Mouse (Mus musculus) C2C12 (cell line): Measurements from ENCODE around the gene Phactr2. TPM values are rescaled to one million over a fixed set of nuclear protein-coding genes. Genes with fewer than 3 reads are reported as not detected.

Source experiments
- H3K27me3 ChIP-seq: one replicate; pipeline ENCODE4 v1.6.1; 2011; ENCODE audit not compliant: control insufficient read depth, insufficient read depth, insufficient read length
- H3K36me3 ChIP-seq: one replicate; pipeline ENCODE4 v1.6.1; 2011; ENCODE audit not compliant: control insufficient read depth, insufficient read depth
- H3K4me3 ChIP-seq: one replicate; pipeline ENCODE4 v1.5.1; 2011; ENCODE audit warnings: mild to moderate bottlenecking, control low read depth; ENCODE audit not compliant: poor library complexity, insufficient read depth, severe bottlenecking
- H3K79me2 ChIP-seq: one replicate; pipeline ENCODE4 v1.6.1; 2011; ENCODE audit not compliant: control insufficient read depth, insufficient read depth
- H3K79me3 ChIP-seq: one replicate; pipeline ENCODE4 v1.6.1; 2011; ENCODE audit warnings: low read depth, control low read depth
- H3ac ChIP-seq: one replicate; pipeline ENCODE3; 2011; ENCODE audit warnings: low read depth; ENCODE audit not compliant: control insufficient read depth, insufficient read length
- CEBPB ChIP-seq: IDR thresholded peaks from one replicate; pipeline ENCODE4 v1.6.1; 2011; ENCODE audit warnings: low read depth, mild to moderate bottlenecking, control low read depth, moderate library complexity
- CTCF ChIP-seq: IDR thresholded peaks from one replicate; pipeline ENCODE4 v1.5.1; 2011; ENCODE audit not compliant: control insufficient read depth, insufficient read depth, insufficient read length
- FOSL1 ChIP-seq: IDR thresholded peaks from one replicate; pipeline ENCODE4 v1.8.0; 2011; ENCODE audit warnings: mild to moderate bottlenecking, low read length; ENCODE audit not compliant: poor library complexity, insufficient read depth, severe bottlenecking
- MAX ChIP-seq: IDR thresholded peaks from one replicate; pipeline ENCODE4 v1.6.1; 2011; ENCODE audit warnings: mild to moderate bottlenecking, control low read depth
- MYOD1 ChIP-seq: IDR thresholded peaks from one replicate; pipeline ENCODE4 v1.6.1; 2011; ENCODE audit warnings: low read depth; ENCODE audit not compliant: control insufficient read depth, insufficient read length
- MYOG ChIP-seq: IDR thresholded peaks from one replicate; pipeline ENCODE4 v1.6.1; 2011; ENCODE audit not compliant: control insufficient read depth, insufficient read length; ENCODE audit errors: extremely low read depth
- USF1 ChIP-seq: IDR thresholded peaks from one replicate; pipeline ENCODE4 v1.6.1; 2011; ENCODE audit warnings: low read depth, mild to moderate bottlenecking, control low read depth, moderate library complexity
- polyA plus RNA-seq: library from polyadenylated mRNA; unstranded; fragments of >200 nt; fragmentation: generic; extraction: Trizol; gene quantifications from one replicate; pipeline ENCODE4 v1.2.1, GENCODE M21; 2012; ENCODE audit warnings: missing spikeins

The Phactr2 gene
- polyA plus RNA-seq, 1 experiment: not detected

- no peaks in the 10 kb centered on the region for H3K27me3 ChIP-seq
- TF ChIP-seq CEBPB: no peak
- no peak for TF ChIP-seq MYOD1
- TF ChIP-seq MYOG: no peak
- TF ChIP-seq MAX: no peak
- TF ChIP-seq FOSL1: no peak
- TF ChIP-seq CTCF: no peak
- no peak for TF ChIP-seq USF1
Measured at GRCm38 (mm10) chr10:13172798-13173221, 301.4 kb downstream of the Phactr2 start.

DNA sequence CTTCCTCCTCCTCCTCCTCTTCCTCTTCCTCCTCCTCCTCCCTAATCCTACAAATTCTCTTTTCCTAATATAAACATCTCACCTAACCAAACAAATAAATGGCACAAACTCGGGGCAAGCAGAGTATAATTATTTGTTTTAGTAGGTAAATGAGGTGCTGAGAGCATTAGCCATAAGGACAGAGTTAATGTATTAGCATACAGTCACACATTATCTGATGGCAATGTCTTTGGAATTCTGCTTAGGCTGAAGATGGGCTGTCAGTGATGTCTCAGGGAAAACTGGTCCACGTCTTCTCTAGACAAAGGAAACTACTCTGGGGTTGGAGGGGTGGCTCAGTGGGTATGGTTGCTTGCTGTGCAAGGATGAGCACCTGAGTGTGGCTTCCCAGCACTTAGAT is 302.8 kb downstream of the Phactr2 start:
- Histone ChIP-seq H3K79me3 (no peaks in the 10 kb centered on the region), H3ac (no peak overlapping the region), H3K79me2 (no peaks in the 10 kb centered on the region), H3K36me3 (peaks cover 12% of the 10 kb centered on the region), H3K4me3 (no peak overlapping the region), H3K27me3 (peaks cover 5% of the 10 kb centered on the region)
- no peak for TF ChIP-seq CTCF
- TF ChIP-seq USF1: no peak
- no peak for TF ChIP-seq MYOD1

More at GRCm38 (mm10) chr10:13172798-13173221, 301.4 kb downstream of the Phactr2 start:
- Histone ChIP-seq H3K36me3 (peaks cover 20% of the 10 kb centered on the region), H3ac (no peak overlapping the region), H3K79me3 (no peaks in the 10 kb centered on the region), H3K79me2 (no peaks in the 10 kb centered on the region), H3K4me3 (no peak overlapping the region)

DNA sequence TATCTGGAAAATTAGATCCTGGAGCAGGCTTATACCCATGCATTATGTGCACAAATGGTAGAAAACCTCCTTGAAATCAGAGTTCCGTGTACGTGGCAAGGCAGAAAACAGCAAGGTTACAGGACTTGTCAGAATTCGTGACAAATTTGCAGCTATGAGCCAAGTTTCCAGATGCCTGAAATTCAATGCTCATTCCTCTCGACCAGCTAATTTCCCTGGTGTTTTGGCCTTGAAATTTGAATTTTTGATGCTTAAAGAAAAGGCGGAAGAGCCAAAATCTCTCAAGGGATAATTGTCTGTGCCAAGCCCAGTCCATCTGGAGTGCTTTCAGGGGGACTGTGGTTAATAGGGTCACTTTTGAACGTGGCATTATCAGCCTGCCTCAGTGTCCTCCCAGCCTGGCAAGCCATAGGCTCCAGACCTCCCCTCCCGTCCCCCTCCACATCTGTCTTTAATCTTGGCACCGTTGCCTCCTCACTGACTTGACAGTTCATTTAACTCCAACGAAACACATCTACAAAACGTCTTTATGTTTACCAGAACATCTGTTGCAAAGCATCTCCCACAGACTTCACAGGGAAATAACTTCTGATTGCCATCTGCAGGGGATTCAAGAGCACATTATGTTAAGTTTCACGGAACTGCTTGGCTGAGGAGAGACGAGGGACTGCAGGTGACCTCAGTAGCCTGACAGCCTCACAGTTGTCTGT is 303.3 kb downstream of the Phactr2 start:
- H3K4me3 ChIP-seq: no peak overlapping the region
- TF ChIP-seq CEBPB (no peak), MYOD1 (no peak), USF1 (no peak), CTCF (no peak), MAX (no peak), FOSL1 (no peak), MYOG (no peak)

DNA sequence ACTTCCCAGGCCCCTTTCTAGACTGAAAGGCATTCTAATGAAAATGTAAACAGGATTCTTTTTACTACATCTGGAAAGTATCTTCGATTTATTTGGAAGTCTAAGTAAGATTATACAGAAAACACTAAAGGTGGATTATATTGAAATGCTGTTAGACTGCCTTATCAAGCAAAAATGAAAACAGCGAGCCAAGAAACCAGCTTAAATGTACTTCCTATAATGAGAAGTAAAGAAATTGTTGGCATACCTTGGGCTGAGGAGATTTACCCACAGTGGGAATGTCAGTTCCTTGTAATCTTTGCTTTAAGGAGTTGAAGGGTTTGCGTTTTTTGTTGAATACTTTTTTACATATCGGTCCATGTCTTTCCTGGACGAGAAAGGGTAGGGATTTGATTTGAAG is 305.8 kb downstream of the Phactr2 start:
- Histone ChIP-seq H3K79me3 (no peaks in the 10 kb centered on the region), H3K27me3 (peaks cover 5% of the 10 kb centered on the region), H3K79me2 (no peaks in the 10 kb centered on the region), H3K36me3 (no peaks in the 10 kb centered on the region), H3K4me3 (no peak overlapping the region), H3ac (no peak overlapping the region)
- TF ChIP-seq MYOG (no peak), MAX (no peak), CTCF (no peak), CEBPB (no peak), USF1 (no peak), MYOD1 (no peak), FOSL1 (no peak)

More for the DNA sequence above, 303.3 kb downstream of the Phactr2 start:
- Histone ChIP-seq H3K79me2 (no peaks in the 10 kb centered on the region), H3K79me3 (no peaks in the 10 kb centered on the region), H3K27me3 (peaks cover 5% of the 10 kb centered on the region), H3K36me3 (peaks cover 10% of the 10 kb centered on the region), H3ac (no peak overlapping the region)

GRCm38 (mm10) chr10:13162031-13162430 is 312.2 kb downstream of the Phactr2 start:
- Histone ChIP-seq H3K36me3 (no peaks in the 10 kb centered on the region), H3K27me3 (no peaks in the 10 kb centered on the region), H3ac (no peak overlapping the region), H3K79me2 (no peaks in the 10 kb centered on the region), H3K4me3 (no peak overlapping the region), H3K79me3 (no peaks in the 10 kb centered on the region)
- no peak for TF ChIP-seq CTCF
- no peak for TF ChIP-seq MYOG
- no peak for TF ChIP-seq CEBPB
- TF ChIP-seq MYOD1: no peak
- no peak for TF ChIP-seq FOSL1
- no peak for TF ChIP-seq USF1
- no peak for TF ChIP-seq MAX

DNA sequence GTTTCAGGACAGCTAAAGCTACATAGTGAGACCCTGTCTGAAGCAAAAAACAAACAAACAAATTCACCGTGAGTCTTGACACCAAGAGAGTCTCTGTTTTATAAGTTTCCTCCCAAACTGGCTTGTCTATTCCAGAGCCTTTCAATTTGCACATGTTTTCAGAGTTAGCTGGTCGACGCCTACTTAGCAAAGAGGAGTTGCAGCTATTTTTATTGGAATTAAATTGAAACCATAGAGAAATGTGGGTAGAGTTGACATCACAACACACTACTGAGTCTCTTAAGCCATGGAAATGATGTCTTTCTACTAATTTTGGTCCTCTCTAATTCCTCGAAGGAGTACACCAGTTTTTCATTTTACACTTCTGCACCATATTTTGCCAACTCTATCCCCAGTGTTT is 313.3 kb downstream of the Phactr2 start:
- Histone ChIP-seq H3K27me3 (no peaks in the 10 kb centered on the region), H3ac (no peak overlapping the region), H3K79me3 (no peaks in the 10 kb centered on the region), H3K79me2 (no peaks in the 10 kb centered on the region), H3K4me3 (no peak overlapping the region), H3K36me3 (no peaks in the 10 kb centered on the region)
- TF ChIP-seq MYOD1 (no peak), MAX (no peak)

Other genes with a start within 250 kb of the Phactr2 start
- gene Fuca2, start 25.1 kb upstream of the Phactr2 start, polyA plus RNA-seq: 4.4 TPM
- gene Adat2, start 78.5 kb upstream of the Phactr2 start, polyA plus RNA-seq: 7.5 TPM
- gene Pex3, start 78.7 kb upstream of the Phactr2 start, polyA plus RNA-seq: 6.3 TPM